Mouse (Mus musculus) urinary bladder, adult 2 months (tissue): Measurements from ENCODE around the gene 9130230L23Rik. TPM values are rescaled to one million over a fixed set of nuclear protein-coding genes. Genes with fewer than 3 reads are reported as not detected.
"Not testable (repeated sequence)": the region's sequence is repeated elsewhere in the genome, so short reads cannot be mapped to it uniquely, and the experiment has no call there.

Source experiments
- DNase-seq: peaks from one replicate; pipeline ENCODE4 v3.0.0; 2022; ENCODE audit warnings: low spot score
- polyA plus RNA-seq: library from polyadenylated mRNA; depleted of rRNA; stranded (reverse); fragments of >200 nt; gene quantifications from 2 replicates; pipeline ENCODE4 v1.2.3, GENCODE M21; 2012

9130230L23Rik gene
- polyA plus RNA-seq, 1 experiment: 1.8 TPM

DNA sequence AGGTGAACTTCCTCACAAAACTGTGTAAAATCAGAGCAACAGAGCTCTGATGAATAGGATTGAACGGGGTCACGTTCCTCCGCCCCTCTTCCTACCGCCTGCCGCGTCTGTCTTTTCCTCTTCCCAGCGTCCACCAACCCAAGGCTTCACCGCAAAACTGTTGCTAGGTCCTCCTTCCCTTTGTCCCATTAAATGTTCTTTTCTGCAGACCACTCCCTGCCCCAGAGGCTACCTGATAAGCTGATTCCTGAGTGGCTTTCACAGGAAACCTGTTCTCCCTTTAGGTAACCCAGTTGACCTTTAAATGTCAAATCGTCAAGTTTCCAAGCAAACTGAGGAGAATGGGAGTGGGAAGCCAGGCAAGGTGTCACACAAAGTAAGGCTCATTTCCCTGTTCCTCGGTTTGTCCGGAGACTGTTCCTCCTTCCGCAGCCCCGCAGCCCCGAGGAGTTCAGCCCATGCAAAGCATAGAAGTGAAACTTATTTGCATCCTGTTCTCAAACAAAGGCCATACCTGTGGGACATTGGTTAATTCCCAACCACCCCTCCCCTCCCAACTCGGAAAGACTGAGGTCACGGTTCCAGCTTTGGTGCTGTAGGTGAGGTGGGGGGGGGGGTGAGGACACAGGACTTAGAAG lies 1.1 kb upstream of the 9130230L23Rik start:
- DNase-seq: no peak

DNA sequence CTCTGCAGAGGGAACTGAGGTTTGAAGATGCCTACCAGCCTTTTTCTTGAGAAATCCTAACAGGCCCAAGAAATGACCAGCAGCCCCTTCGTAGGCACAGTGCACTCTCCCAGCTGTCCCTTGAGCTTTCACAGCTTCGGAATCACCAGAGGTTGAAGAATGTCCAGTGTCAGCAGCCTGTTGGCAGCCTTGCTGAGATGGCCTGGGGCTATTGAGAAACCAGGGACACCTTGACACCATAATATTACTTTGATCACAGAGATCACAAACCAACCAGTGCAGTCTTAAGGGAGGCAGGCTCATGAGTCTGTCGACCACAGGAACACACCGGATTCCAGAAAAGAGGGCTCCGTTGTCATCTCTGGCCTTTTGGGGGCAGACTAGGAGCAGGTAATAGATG lies 2.9 kb downstream of the 9130230L23Rik start:
- DNase-seq: no peak

DNA sequence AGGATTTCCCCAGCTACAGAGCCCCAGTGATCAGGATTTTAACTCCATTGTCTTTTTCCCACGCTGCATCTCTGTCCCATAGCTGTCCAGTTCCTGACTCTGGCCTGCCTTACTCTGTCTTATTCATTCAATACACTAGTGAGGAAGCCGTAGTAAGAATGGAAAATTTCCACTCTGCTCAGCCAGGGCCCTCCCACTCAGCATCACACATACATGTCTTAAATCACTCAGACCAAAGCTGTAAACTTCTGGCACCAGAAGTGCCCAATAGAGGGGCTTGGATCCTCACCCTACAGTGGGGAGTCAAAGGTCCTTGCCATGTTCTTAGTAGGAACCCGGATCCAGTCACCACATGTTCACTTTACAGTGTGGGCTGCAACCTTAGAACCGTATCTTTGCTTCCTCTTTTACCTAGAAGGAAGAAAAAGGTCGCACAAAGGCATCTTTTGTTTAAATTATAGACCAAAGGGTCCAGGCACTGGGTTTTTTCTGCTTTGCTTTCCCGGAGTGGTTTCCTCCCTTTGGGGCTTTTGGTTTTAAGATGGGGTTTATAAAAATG lies 3.4 kb downstream of the 9130230L23Rik start:
- no peak for DNase-seq

DNA sequence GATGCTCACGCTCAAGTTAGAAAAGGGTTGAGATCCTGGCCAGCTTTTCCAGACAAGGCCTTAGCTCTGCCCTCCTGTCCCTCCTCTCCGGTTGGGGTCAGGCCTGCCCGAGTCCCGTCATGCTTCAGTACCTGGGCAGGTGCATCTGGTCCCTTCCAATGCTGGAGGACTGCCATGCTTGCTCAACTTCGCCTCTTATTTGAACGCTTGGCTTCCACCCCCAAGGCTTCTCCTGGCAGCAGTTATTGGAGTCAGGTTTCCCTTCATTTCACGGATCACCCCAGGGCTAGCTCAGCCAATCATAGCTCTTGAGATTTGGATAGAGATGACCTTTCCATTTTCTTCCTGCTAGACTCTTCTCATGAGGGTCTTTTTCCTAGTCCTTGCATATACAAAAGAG lies 4.0 kb downstream of the 9130230L23Rik start:
- DNase-seq: no peak

DNA sequence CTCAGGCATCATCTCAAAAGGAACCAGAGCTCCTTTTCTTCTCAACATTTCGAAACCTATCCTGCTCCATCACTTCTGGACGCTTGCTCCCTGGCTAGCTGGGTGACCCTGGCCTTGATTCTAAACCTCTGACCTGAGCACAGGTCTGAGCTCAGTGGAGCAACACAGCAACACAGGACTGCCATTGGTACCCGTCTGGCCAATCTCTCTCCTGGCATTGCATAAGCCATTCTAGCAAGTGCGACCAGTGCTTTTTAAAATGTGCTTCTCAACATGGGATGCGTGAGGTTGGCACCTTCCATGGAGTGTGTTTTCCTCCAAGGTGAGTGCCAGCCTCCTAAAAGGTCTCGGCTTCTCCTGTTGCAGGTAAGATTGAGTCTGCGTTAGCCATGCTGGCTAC lies 5.0 kb downstream of the 9130230L23Rik start:
- DNase-seq: no peak

DNA sequence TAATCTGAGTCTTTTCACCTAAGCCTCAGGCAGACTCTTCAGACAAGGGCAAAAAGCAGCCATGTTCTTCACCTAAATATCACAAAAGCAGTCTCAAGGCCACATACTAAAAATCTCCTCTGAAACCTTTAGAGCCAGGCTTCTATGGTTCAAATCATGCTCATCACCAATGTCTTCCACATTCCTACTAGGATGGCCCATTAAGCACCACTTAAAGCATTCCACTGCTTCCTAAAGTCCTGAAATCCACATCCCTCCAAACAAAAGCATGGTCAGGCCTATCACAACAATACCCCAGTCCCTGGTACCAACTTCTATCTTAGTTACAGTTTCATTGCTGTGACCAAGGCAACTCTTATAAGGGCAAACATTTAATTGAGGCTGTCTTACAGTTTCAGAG lies 6.3 kb downstream of the 9130230L23Rik start:
- DNase-seq: no peak

DNA sequence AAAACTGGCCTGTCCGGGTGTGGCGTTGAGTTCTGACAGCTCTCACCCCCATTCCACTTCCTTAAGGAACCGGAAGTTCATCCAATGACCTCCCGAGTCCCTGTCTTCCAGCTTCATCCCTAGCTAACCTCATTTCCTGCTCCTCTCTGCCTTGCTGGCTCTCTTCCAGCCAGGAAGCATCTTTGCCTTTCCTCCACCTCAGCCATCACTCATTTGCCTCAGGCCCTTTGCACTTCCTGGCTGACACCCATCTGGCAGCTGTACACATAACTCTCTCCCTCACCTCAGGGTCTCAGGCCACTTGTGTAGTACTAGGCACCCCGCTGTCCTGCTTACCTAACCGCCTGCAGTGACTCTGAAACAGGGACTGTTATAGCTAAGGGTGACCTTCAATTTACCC lies 9.4 kb downstream of the 9130230L23Rik start:
- no peak for DNase-seq

DNA sequence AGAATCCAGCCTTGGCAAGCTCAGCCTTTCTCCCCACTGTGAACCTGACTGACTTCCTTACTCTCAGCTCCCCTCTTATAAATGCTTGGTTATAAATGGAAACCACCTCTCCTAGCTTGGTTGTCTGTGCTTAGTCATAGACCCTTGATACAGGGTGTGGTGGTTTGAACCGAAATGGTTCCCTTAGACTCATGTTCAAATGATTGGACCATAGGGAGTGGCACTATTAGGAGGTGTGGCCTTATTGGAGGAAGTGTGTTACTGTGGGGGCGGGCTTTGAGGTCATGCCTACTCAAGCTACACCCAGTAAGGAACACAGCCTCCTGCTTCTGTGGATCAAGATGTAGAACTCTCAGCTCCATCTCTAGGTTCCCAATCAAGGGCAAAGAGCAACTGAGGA lies 12.9 kb downstream of the 9130230L23Rik start:
- no peak for DNase-seq

DNA sequence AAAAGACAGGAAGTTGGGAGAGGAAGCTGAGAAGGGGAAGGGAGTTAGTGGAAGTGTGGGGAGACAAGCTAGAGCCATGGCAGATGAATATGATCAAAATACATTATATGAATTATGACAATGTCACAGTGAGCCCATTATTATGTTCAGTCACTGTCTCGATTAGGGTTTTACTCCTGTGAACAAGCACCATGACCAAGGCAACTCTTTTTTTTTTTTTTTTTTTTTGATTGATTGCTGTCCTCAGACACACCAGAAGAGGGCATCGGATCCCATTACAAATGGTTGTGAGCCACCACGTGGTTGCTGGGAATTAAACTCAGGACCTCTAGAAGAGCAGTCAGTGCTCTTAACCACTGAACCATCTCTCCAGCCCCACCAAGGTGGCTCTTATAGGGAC lies 17.1 kb downstream of the 9130230L23Rik start:
- DNase-seq: not testable (repeated sequence)

DNA sequence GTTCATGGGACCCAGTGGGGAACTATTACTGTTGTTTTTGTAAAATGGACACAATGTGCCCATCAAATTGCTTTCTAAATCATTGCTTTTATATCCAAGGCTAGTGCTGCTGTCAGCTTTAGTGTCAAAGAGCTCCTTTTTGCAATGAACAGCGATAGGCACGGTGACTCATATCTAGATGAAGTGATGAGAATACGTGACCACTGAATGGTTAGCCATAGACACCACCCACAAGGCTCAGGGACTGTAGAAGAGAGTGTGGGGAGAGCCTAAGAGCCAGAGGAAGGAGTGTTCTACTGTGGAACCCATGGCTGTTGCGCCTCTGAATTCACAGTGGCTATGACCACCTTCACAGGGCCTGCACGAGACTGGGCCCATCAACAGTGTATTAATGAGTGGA lies 17.7 kb downstream of the 9130230L23Rik start:
- no peak for DNase-seq

DNA sequence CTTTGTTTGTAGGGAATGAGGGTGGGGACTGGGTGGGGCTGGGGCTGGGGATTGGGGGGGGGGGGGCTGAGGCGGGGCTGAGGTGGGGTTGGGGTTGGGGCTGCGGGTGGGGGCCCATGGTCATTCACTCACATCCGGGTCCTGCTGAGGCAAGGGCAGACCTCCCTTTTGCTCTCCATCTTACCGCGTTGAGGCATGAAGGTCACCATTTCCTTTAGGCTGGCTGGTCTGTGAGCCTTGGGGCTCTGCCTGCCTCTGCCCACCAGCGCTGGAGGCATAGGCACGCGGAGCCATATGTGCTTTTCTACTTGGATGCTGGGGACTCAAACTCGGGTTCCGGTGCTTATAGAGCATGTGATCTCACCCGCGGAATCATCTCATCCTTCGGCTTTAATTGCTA lies 28.4 kb downstream of the 9130230L23Rik start:
- no peak for DNase-seq

DNA sequence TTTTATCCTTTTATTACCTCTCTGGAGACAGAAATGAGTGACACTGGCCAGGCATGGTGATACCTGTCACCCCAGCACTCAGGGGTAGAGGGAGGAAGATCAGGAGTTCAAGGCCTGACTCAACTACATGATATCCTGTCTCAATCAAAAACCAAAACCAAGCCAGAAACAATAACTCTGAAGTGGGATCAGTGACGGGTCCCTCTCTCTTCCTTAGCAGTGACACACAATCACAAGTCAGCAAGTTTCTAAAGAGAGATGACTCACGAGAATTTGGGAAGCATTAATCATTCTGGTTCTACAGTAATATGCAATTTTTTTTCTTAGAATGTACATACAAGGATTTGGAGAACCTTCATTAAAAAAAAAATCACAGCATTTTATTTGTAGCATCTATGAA lies 30.9 kb downstream of the 9130230L23Rik start:
- DNase-seq: no peak

DNA sequence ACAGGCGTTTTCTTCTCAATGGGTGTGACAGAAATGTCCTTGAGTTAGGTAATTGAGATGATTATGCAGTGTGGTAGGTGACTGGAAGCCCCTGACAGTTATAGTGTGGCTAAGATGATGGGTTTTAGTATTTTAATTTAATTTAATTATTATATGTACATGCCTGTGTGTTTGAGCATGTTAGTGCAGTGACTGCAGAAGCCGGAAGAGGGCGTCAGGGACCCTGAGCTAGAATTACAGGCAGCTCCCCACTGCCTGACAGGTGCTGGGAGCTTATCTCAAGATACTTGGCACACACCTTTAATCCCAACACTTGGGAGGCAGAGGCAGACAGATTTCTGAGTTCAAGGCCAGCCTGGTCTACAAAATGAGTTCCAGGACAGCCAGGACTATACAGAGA lies 36.1 kb downstream of the 9130230L23Rik start:
- DNase-seq: no peak

DNA sequence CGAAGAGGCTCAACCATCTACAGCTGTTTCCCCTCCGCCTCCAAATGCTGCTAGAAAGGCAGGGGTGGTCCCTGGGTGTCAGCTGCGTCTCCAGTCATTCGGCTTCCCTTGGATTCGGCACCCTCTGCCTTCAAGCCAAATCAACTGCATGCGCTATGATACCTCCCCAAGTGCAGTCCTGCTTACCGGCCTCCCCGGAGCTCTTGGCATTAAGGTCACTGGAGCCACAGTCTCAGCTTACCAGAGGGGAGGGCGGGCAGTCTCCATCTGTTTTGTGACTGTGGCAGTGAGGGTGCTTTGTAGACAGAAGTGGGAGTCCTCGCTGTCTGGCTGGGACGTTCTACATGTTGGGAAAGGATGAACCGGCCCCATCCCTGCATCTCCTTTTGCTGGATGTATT lies 37.0 kb downstream of the 9130230L23Rik start:
- DNase-seq: no peak

DNA sequence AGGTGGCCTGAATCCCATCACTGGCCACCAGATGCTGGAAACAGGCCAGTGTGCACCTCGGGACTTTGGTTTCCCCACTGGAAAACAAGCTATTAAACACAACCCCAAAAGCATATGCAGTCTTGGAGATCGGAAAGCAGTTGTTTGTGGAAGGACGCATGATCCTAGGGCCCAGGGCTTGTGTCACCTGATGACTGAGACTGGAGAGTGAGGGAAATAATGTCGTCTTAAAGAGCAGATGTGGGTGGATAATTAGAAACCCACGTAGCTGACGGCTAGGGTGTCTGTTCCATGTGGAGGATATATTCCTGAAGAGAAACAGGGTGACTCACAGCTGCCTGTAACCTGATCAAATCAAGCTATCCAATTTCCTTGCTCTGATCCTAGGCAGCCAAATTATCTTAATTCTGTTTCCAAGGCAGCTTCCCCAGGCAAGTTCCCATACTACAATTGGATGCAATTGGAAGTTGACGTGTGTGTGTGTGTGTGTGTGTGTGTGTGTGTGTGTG lies 38.3 kb downstream of the 9130230L23Rik start:
- no peak for DNase-seq

DNA sequence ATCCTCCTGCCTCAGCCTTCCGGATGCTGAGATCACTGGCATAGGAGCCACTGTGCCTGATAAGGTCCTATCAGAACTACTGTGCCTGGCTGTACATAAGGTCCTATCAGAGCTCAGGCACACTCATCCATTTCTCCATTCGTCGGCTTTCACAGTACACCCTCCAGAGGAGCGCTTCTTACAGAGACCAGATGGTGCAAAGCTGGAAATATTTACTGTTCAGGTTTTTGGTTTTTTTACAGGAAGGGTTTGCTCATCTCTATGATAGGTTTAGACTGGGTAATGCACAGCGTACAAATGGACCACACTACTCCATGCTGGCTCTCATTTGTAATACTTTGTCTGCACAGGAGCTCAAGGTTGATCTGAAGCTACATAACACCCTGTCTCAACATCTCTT lies 40.8 kb downstream of the 9130230L23Rik start:
- DNase-seq: no peak

DNA sequence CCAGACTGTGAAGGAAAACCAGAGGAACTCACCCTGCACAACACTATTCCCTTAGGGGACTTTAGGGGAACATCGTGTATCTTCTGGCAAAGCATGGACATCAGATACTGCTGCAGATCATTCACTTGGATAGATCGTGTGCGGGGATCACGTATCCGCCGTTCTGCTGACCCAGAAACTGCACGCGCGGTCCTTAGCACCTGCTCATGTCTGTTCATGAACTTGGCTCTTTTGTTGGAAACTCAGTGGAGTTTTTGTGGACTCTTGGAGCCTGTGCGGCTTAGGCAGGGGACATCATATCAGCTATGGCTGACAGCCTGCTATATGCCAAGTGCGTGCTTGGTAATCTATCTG lies 43.5 kb downstream of the 9130230L23Rik start:
- no peak for DNase-seq

DNA sequence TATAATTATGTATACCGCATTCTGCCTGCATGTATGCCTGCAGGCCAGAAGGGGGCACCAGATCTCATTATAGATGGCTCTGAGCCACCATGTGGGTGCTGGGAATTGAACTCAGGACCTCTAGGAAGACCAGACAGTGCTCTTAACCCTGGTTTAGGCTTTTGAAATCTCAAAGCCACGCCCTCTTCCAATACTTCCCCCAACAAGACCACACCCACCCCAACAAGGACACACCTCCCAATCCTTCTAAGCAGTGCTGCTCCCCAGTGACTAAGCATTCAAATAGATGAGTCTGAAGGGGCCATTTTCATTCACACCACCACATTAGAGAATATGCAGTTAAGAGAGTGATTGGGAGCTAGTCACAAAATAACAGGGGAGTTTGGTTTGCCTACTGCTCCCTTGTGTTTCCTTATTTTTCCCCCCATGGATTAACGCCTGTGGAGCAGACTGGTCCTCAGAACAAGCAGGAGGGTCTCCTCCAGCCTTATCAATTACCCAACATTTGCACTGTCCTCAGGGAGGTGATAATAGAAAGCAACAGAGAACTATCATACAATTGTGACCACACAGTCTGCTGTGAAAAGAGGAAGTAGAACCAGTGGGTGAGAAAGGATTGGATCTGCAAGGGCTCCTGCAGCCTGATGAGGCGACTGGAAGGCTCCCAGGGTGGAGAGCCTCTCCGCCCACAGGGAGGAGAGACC lies 44.0 kb downstream of the 9130230L23Rik start:
- DNase-seq: no peak

DNA sequence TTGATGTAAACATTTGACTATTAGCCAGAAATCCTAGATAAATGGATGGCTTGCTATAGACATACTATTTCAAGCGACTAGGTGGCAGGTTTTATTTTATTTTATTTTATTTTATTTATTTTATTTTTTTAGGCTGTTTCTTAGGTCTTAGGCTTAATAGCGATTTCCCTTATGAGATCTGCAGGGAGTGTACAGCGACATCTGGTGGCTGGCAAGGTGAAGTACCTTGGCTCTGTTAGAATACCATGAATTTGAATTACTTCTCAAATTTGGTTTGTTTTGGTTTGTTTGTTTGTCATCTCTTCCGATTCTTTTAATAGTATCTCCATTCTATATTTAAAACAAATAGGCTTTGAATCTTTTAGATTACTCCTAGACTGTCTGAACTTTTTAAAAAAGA lies 45.5 kb downstream of the 9130230L23Rik start:
- no peak for DNase-seq

DNA sequence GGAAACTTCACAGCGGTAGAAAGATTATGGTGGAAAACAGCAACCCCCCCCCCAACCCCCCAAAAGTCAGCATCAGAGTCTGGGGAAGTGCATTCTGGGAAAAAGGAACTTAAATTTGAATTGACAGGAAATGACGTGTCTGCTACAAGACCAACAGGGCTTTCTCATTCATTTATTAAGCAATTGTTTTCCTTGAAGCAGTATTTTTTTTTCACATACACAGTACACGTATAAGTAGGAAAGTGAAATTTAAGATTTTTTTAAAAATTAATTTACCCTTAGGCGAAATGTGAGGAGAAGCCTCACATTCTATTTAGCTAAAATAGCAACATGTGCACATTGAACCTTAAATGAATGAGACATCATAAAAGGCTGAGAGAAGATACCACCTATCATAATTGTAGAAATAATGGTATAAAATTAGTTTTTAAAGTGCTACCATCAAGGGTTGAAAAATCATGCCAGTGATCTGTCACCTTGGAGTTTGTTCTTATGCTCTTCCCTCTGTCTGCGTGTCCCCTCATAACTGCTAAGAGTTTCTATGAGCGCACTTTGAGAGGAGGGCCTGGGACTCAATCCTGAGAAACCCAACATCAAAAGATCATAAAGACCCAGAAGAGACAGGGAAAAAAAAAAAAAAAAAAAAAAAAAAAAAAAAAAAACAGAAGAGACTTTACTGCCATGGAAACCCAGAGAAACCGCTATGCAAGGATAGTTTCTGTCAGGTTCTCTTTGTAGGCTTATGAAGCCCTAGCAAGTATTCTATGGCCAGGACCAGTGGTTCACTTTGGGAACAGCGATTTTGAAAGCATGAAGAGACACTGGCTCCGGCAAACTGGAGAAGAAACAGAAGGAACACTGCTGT lies 47.7 kb downstream of the 9130230L23Rik start:
- no peak for DNase-seq

DNA sequence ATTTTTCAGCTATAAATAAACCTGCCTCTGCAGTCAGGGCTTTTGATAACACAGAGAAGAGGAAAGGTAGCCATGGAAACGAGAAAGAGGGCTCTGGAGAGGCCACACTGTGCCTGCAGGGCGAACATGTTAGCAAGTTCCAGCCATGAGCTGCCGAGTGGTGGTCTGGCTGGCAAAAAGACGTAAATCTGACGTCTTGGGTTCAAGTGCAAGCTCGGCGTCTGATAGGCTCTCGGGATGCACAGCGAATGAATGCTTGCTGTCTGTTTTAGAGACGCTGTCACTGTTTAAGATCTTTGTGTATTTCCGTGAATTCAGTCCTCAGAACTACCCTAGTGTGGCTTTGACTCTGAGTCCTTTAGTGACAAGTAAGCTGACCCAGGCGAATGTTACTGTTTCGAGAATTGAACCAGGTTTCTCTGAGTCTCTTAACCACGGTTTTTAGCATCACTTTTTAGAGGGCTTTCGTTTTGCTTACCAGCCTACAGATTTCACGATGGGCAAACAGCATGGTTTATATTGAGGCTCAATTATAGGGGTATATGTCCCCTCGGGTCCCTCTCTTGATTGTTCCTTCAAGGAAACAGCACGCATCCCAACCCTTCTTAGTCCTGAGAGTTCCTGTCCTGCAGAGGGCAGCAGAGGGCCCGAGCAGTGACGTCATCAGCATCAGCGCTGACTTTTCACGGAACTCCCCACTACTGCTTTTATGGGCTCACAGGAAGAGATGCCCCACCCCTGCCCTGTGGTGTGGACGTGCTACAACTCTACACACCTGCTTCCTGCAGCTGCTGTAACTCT lies 48.5 kb downstream of the 9130230L23Rik start:
- peak; percentile 60 for DNase-seq
